Mouse (Mus musculus): ENCODE measurements around the gene Rad50.

DNA sequence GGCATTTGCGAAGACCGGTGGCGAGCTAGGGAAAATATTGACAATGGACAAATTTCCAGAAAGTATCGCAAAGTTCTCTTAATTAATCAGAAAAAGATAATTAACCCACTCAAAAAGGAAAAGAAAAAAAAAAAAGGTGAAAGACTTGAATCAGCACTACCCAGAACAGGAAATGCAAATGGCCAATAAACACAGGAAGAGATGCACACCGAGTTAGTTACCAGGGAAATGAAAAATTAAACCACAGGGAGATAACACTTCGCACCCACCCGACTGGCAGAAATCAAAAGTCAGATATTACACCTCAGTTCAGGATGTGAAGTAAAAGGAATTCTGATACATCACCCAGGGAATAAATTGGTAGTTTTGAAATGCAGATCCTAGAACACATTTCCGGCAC lies 25.1 kb upstream of the Rad50 start:
- TF ChIP-seq CTCF (IDR thresholded peaks at IDR 0.05; ENCODE audit: low read depth) (no peak), EP300 (IDR thresholded peaks at IDR 0.05; ENCODE audit: low read depth) (no peak)

Data from liver, embryonic 14.5 days (tissue).